Comparison of ENCODE assay signal across 24 mouse cellular contexts in the genomic region with DNA sequence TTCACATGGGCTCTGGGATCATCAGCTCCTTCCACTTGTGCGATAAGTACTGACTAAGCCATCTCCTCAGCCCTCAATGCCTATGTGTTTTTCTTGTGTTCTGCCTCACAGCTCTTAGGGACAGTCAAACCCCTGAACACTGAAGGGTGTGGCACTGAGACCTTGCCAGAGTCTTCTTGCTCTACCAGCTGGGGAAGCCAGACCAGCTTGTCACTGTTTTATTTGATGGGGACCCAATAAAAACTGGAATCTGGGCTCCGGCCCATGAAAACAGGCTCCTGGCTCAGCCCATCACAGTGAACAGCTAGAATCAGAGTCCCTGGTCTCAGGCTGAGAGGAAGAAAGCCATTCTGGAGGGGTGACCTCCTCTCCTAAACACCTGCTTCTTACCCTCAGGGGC. TPM values are rescaled to one million over a fixed set of nuclear protein-coding genes. Genes with fewer than 3 reads are reported as not detected.
DNase-seq lines count a peak whose midpoint lies in the region; ATAC-seq lines count a peak whose summit lies in the region.
"Had no signal": no experiment of that assay in that cellular context is flagged by ENCODE, and none has a peak within 500 bp of the region (broad histone marks: within the 10 kb centered on the region; RNA-seq: fewer than 3 reads in every experiment).

No protein-coding gene starts in this region.

- H3K27me3 ChIP-seq in heart, embryonic 11.5 days (ENCODE audit: control insufficient read depth, insufficient read depth, low read length) = peaks cover 25% of the 10 kb centered on the region
- peaks cover 14% of the 10 kb centered on the region; the same call in 1 of the 2 replicates for H3K27me3 ChIP-seq in stomach, embryonic 16.5 days (ENCODE audit: control insufficient read depth, insufficient read depth, low read length)
- peaks cover 47% of the 10 kb centered on the region for H3K27me3 ChIP-seq in embryonic facial prominence, embryonic 10.5 days (replicated peaks; ENCODE audit: low read depth, poor library complexity, severe bottlenecking)

- H3K4me2 ChIP-seq in heart, embryonic 11.5 days = no peak overlapping the region
- no peak overlapping the region for H3K4me2 ChIP-seq in stomach, embryonic 16.5 days (ENCODE audit: low read depth, low read length)
- H3K4me2 ChIP-seq: heart, embryonic 15.5 days; hindbrain, embryonic 14.5 days; limb, embryonic 13.5 days; liver, embryonic 13.5 days had no signal

- H3K36me3 ChIP-seq in heart, embryonic 11.5 days (ENCODE audit: control insufficient read depth, insufficient read depth, low read length) = no peaks in the 10 kb centered on the region
- no peaks in the 10 kb centered on the region for H3K36me3 ChIP-seq in stomach, embryonic 16.5 days (ENCODE audit: control insufficient read depth, insufficient read depth, low read length)
- no peaks in the 10 kb centered on the region for H3K36me3 ChIP-seq in embryonic facial prominence, embryonic 10.5 days (replicated peaks)
- H3K36me3 ChIP-seq: heart, embryonic 15.5 days; limb, embryonic 13.5 days; liver, embryonic 13.5 days had no signal

- DNase-seq in heart, adult 8-10 months (ENCODE audit: low spot score) = peak; percentile 49
- DNase-seq in adipocyte (ENCODE audit: low spot score) = peak; percentile 25
- DNase-seq in heart, postnatal 14 days = peak; percentile 43 to 64
- no peak for DNase-seq in left cerebral cortex, postnatal 36 days (ENCODE audit: low spot score in 2 of 2)
- no peak for DNase-seq in embryonic facial prominence, embryonic 10.5 days (ENCODE audit: low spot score)
- DNase-seq: adrenal gland, postnatal 36 days; cerebellum, adult 9-11 months; forebrain, postnatal 0 days; gastrocnemius, postnatal 36 days; kidney, adult 9 months; kidney, postnatal 25 days; liver, embryonic 13.5 days; lung, adult 2 months; lung, postnatal 36 days; midbrain, embryonic 14.5 days; thymus, postnatal 14 days had no signal

- WGBS in heart, embryonic 11.5 days (ENCODE audit: insufficient replicate concordance) = 87% methylated on average over 2 of the region's 2 CpGs
- WGBS in stomach, embryonic 16.5 days = 75% methylated on average over 2 of the region's 2 CpGs
- WGBS in embryonic facial prominence, embryonic 10.5 days = 96% methylated on average over 2 of the region's 2 CpGs

- H3K9ac ChIP-seq in heart, embryonic 11.5 days (ENCODE audit: low read depth, low read length) = no peak overlapping the region
- no peak overlapping the region for H3K9ac ChIP-seq in stomach, embryonic 16.5 days (ENCODE audit: low read length)
- H3K9ac ChIP-seq: forebrain, postnatal 0 days; heart, embryonic 15.5 days; hindbrain, embryonic 14.5 days; limb, embryonic 13.5 days; liver, embryonic 13.5 days had no signal

- peaks cover 13% of the 10 kb centered on the region; the same call in 1 of the 2 replicates for H3K4me1 ChIP-seq in heart, embryonic 11.5 days (ENCODE audit: control insufficient read depth, insufficient read depth, low read length)
- H3K4me1 ChIP-seq in stomach, embryonic 16.5 days (ENCODE audit: control insufficient read depth, insufficient read depth, low read length) = peaks cover 33% of the 10 kb centered on the region
- H3K4me1 ChIP-seq in embryonic facial prominence, embryonic 10.5 days = peaks cover 37% of the 10 kb centered on the region

- no peak overlapping the region for H3K27ac ChIP-seq in heart, embryonic 11.5 days (ENCODE audit: low read depth, low read length)
- peak overlapping the region; percentile 59 for H3K27ac ChIP-seq in stomach, embryonic 16.5 days (ENCODE audit: low read length)
- H3K27ac ChIP-seq in embryonic facial prominence, embryonic 10.5 days (replicated peaks) = no peak overlapping the region
- H3K27ac ChIP-seq: heart, embryonic 15.5 days; hindbrain, embryonic 14.5 days; layer of hippocampus, adult 2 months; limb, embryonic 13.5 days; liver, embryonic 13.5 days had no signal

- intact Hi-C loops in heart, postnatal 14 days (cut with DNase I) = loop anchor here (10.0 kb wide), 1 partner anchor 338 kb away; no protein-coding TSS in a partner anchor
- intact Hi-C loops in left cerebral cortex, postnatal 36 days (cut with DNase I) = no loop called here

- ATAC-seq in heart, embryonic 11.5 days (replicated peaks; ENCODE audit: insufficient number of reproducible peaks, low FRiP score, low TSS enrichment) = no peak
- no peak for ATAC-seq in stomach, embryonic 16.5 days (ENCODE audit: insufficient read depth, low FRiP score)
- ATAC-seq: forebrain, postnatal 0 days; inflammation-experienced regulatory T-cells, adult 6 months had no signal

- no peak overlapping the region for H3K4me3 ChIP-seq in heart, embryonic 11.5 days (ENCODE audit: low read depth, low read length)
- no peak overlapping the region for H3K4me3 ChIP-seq in stomach, embryonic 16.5 days (replicated peaks; ENCODE audit: low read length)
- no peak overlapping the region for H3K4me3 ChIP-seq in embryonic facial prominence, embryonic 10.5 days
- H3K4me3 ChIP-seq: heart, embryonic 15.5 days; layer of hippocampus, adult 2 months; limb, embryonic 13.5 days; liver, embryonic 13.5 days had no signal

- no peaks in the 10 kb centered on the region for H3K9me3 ChIP-seq in heart, embryonic 11.5 days (replicated peaks; ENCODE audit: control insufficient read depth, low read length)
- H3K9me3 ChIP-seq in stomach, embryonic 16.5 days (replicated peaks; ENCODE audit: control insufficient read depth, low read length) = no peaks in the 10 kb centered on the region
- no peaks in the 10 kb centered on the region for H3K9me3 ChIP-seq in embryonic facial prominence, embryonic 10.5 days
- H3K9me3 ChIP-seq: heart, embryonic 15.5 days; limb, embryonic 13.5 days; liver, embryonic 13.5 days; megakaryocyte, embryonic 14.5 days had no signal

RNA-seq across cellular contexts. Expression of gene Arhgap27, which starts 26.3 kb away (rescaled TPM):
- 10 to 100 TPM; 11.9 to 20.4 (median 13.3) TPM for total RNA-seq in heart, adult 8-10 months (2022)
- polyA plus RNA-seq in heart, embryonic 11.5 days (2014; fragmentation: Nextera tagmentation; extraction: Ambion mirVana) = 3.4 and 4.4 TPM in 2 replicates
- 10 to 100 TPM; 27.2 to 29.1 TPM for total RNA-seq in heart, postnatal 14 days (2021)
- 19.1 and 22.0 TPM in 2 replicates for polyA plus RNA-seq in stomach, embryonic 16.5 days (2015; fragmentation: Nextera tagmentation; extraction: Ambion mirVana)
- 10 to 100 TPM; 11.6 to 12.6 TPM for total RNA-seq in left cerebral cortex, postnatal 36 days (2021)
- 5.3 and 5.8 TPM in 2 replicates for polyA plus RNA-seq in embryonic facial prominence, embryonic 10.5 days (2016; fragmentation: Nextera tagmentation; extraction: Ambion mirVana)

Comparison
In these comparisons a context has a peak if more than half of its experiments do, and no peak if none do; other contexts are left out.
1. DNase-seq: peak in heart, adult 8-10 months (single experiment), adipocyte (single experiment) and heart, postnatal 14 days (2 of 2); none in left cerebral cortex, postnatal 36 days (0 of 2) and embryonic facial prominence, embryonic 10.5 days (single experiment).